Mouse (Mus musculus) cortical plate, adult 2 months (tissue): Measurements from ENCODE around the gene Dnpep.

Experiments
- CTCF ChIP-seq: fragments of 200-500 bp; IDR thresholded peaks from 2 replicates; pipeline ENCODE4 v1.5.1; 2011; ENCODE audit warnings: mild to moderate bottlenecking, control low read depth, low read length; ENCODE audit not compliant: insufficient read depth; ENCODE audit errors: extremely low read depth
- POLR2A ChIP-seq: fragments of 200-500 bp; IDR thresholded peaks from 2 replicates; pipeline ENCODE4 v1.6.1; 2011; ENCODE audit warnings: mild to moderate bottlenecking, low read length, control low read depth; ENCODE audit not compliant: insufficient read depth; ENCODE audit errors: extremely low read depth

GRCm38 (mm10) chr1:75294294-75294693 is 23.5 kb downstream of the Dnpep start:
- no peak for TF ChIP-seq CTCF
- no peak for TF ChIP-seq POLR2A
